Mouse (Mus musculus) liver, adult 2 months (tissue): Measurements from ENCODE around the gene Irf3.

Experiments used
- CTCF ChIP-seq: fragments of 200-500 bp; IDR thresholded peaks from 2 replicates; pipeline ENCODE4 v1.5.1; 2011; ENCODE audit warnings: low read depth, low read length, control low read depth
- POLR2A ChIP-seq: fragments of 200-500 bp; IDR thresholded peaks from 2 replicates; pipeline ENCODE4 v1.6.1; 2011; ENCODE audit warnings: low read length, control low read depth; ENCODE audit not compliant: insufficient read depth; ENCODE audit errors: extremely low read depth

- TF ChIP-seq POLR2A: no peak
- TF ChIP-seq CTCF: no peak
Observed at GRCm38 (mm10) chr7:45019031-45019571, 21.7 kb downstream of the Irf3 start.
